Mouse (Mus musculus): ENCODE measurements at regions not wholly inside any gene's neighbourhood (a gene's known extent, or its start where the extent isn't known, plus 50 kb on each side); places are given as distances from the start of the nearest gene placed in this dataset.
"Not testable (repeated sequence)": the region's sequence is repeated elsewhere in the genome, so short reads cannot be mapped to it uniquely, and the experiment has no call there.

GRCm38 (mm10) chr2:166463539-166463938 lies 250.1 kb downstream of the Prex1 start:
- H3K4me3 ChIP-seq (ENCODE audit: control insufficient read depth, low read depth, low read length) = no peak overlapping the region
- H3K36me3 ChIP-seq (ENCODE audit: control insufficient read depth, insufficient read depth, low read length) = no peaks in the 10 kb centered on the region
- H3K27ac ChIP-seq (ENCODE audit: control insufficient read depth, insufficient read depth, low read depth, low read length) = no peak overlapping the region
- no peaks in the 10 kb centered on the region for H3K27me3 ChIP-seq (ENCODE audit: control insufficient read depth, insufficient read depth, low read length)
- H3K4me1 ChIP-seq (ENCODE audit: control insufficient read depth, insufficient read depth, low read length) = no peaks in the 10 kb centered on the region
- no peak for TF ChIP-seq CTCF (IDR thresholded peaks at IDR 0.05; ENCODE audit: control insufficient read depth, insufficient read depth, insufficient replicate concordance, low read depth, low read length)
- no peak for TF ChIP-seq POLR2A (IDR thresholded peaks at IDR 0.05; ENCODE audit: control insufficient read depth, low read depth, low read length)

GRCm38 (mm10) chr2:166461956-166462355 lies 251.7 kb downstream of the Prex1 start:
- Histone ChIP-seq H3K4me1 (ENCODE audit: control insufficient read depth, insufficient read depth, low read length) (no peaks in the 10 kb centered on the region; the same call in 1 of the 2 replicates), H3K36me3 (ENCODE audit: control insufficient read depth, insufficient read depth, low read length) (no peaks in the 10 kb centered on the region), H3K4me3 (ENCODE audit: control insufficient read depth, low read depth, low read length) (no peak overlapping the region), H3K27me3 (ENCODE audit: control insufficient read depth, insufficient read depth, low read length) (no peaks in the 10 kb centered on the region), H3K27ac (ENCODE audit: control insufficient read depth, insufficient read depth, low read depth, low read length) (no peak overlapping the region)
- TF ChIP-seq POLR2A (IDR thresholded peaks at IDR 0.05; ENCODE audit: control insufficient read depth, low read depth, low read length) (no peak), CTCF (IDR thresholded peaks at IDR 0.05; ENCODE audit: control insufficient read depth, insufficient read depth, insufficient replicate concordance, low read depth, low read length) (no peak)

GRCm38 (mm10) chr2:166461103-166461502 lies 252.5 kb downstream of the Prex1 start:
- no peak for TF ChIP-seq POLR2A (IDR thresholded peaks at IDR 0.05; ENCODE audit: control insufficient read depth, low read depth, low read length)
- no peak for TF ChIP-seq CTCF (IDR thresholded peaks at IDR 0.05; ENCODE audit: control insufficient read depth, insufficient read depth, insufficient replicate concordance, low read depth, low read length)
- Histone ChIP-seq H3K4me3 (ENCODE audit: control insufficient read depth, low read depth, low read length) (no peak overlapping the region), H3K4me1 (ENCODE audit: control insufficient read depth, insufficient read depth, low read length) (no peaks in the 10 kb centered on the region; the same call in 1 of the 2 replicates), H3K36me3 (ENCODE audit: control insufficient read depth, insufficient read depth, low read length) (no peaks in the 10 kb centered on the region), H3K27me3 (ENCODE audit: control insufficient read depth, insufficient read depth, low read length) (no peaks in the 10 kb centered on the region), H3K27ac (ENCODE audit: control insufficient read depth, insufficient read depth, low read depth, low read length) (no peak overlapping the region)

- no peak overlapping the region for H3K27ac ChIP-seq (ENCODE audit: control insufficient read depth, insufficient read depth, low read depth, low read length)
- no peak for TF ChIP-seq POLR2A (IDR thresholded peaks at IDR 0.05; ENCODE audit: control insufficient read depth, low read depth, low read length)
- TF ChIP-seq CTCF (IDR thresholded peaks at IDR 0.05; ENCODE audit: control insufficient read depth, insufficient read depth, insufficient replicate concordance, low read depth, low read length) = no peak
- H3K4me3 ChIP-seq (ENCODE audit: control insufficient read depth, low read depth, low read length) = no peak overlapping the region
- H3K36me3 ChIP-seq (ENCODE audit: control insufficient read depth, insufficient read depth, low read length) = no peaks in the 10 kb centered on the region
- no peaks in the 10 kb centered on the region for H3K27me3 ChIP-seq (ENCODE audit: control insufficient read depth, insufficient read depth, low read length)
- H3K4me1 ChIP-seq (ENCODE audit: control insufficient read depth, insufficient read depth, low read length) = no peaks in the 10 kb centered on the region; the same call in 1 of the 2 replicates
Observed at GRCm38 (mm10) chr2:166459955-166460354, 253.7 kb downstream of the Prex1 start.

GRCm38 (mm10) chr2:166458953-166459352 lies 254.7 kb downstream of the Prex1 start:
- H3K4me3 ChIP-seq (ENCODE audit: control insufficient read depth, low read depth, low read length) = no peak overlapping the region
- H3K27me3 ChIP-seq (ENCODE audit: control insufficient read depth, insufficient read depth, low read length) = no peaks in the 10 kb centered on the region
- H3K27ac ChIP-seq (ENCODE audit: control insufficient read depth, insufficient read depth, low read depth, low read length) = no peak overlapping the region
- H3K36me3 ChIP-seq (ENCODE audit: control insufficient read depth, insufficient read depth, low read length) = no peaks in the 10 kb centered on the region
- H3K4me1 ChIP-seq (ENCODE audit: control insufficient read depth, insufficient read depth, low read length) = no peaks in the 10 kb centered on the region; the same call in 1 of the 2 replicates
- TF ChIP-seq CTCF (IDR thresholded peaks at IDR 0.05; ENCODE audit: control insufficient read depth, insufficient read depth, insufficient replicate concordance, low read depth, low read length) (no peak), POLR2A (IDR thresholded peaks at IDR 0.05; ENCODE audit: control insufficient read depth, low read depth, low read length) (no peak)

- H3K36me3 ChIP-seq (ENCODE audit: control insufficient read depth, insufficient read depth, low read length) = no peaks in the 10 kb centered on the region
- no peak overlapping the region for H3K27ac ChIP-seq (ENCODE audit: control insufficient read depth, insufficient read depth, low read depth, low read length)
- no peak overlapping the region for H3K4me3 ChIP-seq (ENCODE audit: control insufficient read depth, low read depth, low read length)
- H3K27me3 ChIP-seq (ENCODE audit: control insufficient read depth, insufficient read depth, low read length) = no peaks in the 10 kb centered on the region
- TF ChIP-seq CTCF (IDR thresholded peaks at IDR 0.05; ENCODE audit: control insufficient read depth, insufficient read depth, insufficient replicate concordance, low read depth, low read length) (no peak), POLR2A (IDR thresholded peaks at IDR 0.05; ENCODE audit: control insufficient read depth, low read depth, low read length) (no peak)
- H3K4me1 ChIP-seq (ENCODE audit: control insufficient read depth, insufficient read depth, low read length) = no peaks in the 10 kb centered on the region; the same call in 1 of the 2 replicates
Observed at GRCm38 (mm10) chr2:166457381-166458172, 256.1 kb downstream of the Prex1 start.

GRCm38 (mm10) chr2:166454160-166454888 lies 259.3 kb downstream of the Prex1 start:
- H3K4me1 ChIP-seq (ENCODE audit: control insufficient read depth, insufficient read depth, low read length); H3K27me3 ChIP-seq (ENCODE audit: control insufficient read depth, insufficient read depth, low read length); H3K27ac ChIP-seq (ENCODE audit: control insufficient read depth, insufficient read depth, low read depth, low read length); H3K36me3 ChIP-seq (ENCODE audit: control insufficient read depth, insufficient read depth, low read length); H3K4me3 ChIP-seq (ENCODE audit: control insufficient read depth, low read depth, low read length): not testable (repeated sequence)
